In the genomic region with DNA sequence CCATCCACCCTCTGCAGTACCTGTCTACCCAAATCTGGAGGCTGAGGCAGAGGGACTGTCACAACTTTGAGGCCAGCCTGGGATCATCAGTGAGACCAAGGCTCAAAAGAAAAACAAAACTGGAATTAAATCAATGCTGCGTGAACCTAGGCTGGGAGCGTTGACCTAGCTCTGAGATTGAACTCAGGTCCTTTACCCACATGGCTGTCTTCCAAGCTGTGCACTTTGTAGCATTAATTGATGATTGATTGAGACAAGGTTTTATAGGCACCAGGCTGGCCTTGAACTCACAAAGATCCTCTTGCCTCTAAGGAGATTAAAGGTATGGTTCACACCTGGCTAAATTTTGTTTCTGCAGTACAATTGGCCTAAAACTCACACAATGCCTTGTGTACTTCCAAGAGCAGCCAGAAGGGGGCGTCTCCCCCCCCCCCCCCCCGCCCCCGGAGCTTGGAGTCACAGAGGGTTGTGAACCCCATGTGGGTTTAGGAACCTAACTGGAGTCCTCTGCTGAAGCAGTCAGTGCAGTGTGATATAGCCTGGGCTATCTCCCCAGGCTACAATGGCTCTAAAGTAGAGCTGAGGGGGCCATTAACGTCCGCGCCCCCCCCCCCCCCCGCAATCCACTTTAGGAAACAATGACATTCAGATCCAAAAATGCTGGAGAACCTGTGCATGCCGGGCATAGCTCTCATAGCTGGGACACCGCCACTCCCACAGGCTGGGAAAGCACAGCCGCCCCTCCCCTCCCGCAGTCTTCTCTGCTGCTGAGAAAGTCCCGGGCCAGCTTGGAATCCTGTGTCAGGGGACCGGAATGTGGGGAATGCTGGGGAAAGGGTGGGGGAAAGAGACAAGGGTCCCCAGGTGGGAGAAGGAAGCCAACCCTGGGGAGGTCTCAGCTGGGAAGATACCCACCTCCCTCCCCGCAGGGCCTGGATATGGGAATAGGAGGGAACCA, we compare ENCODE assay signal across 8 mouse cellular contexts. TPM values are rescaled to one million over a fixed set of nuclear protein-coding genes. Genes with fewer than 3 reads are reported as not detected.
DNase-seq lines count a peak whose midpoint lies in the region; ATAC-seq lines count a peak whose summit lies in the region.

No protein-coding gene starts in this region.

- WGBS in embryonic facial prominence, embryonic 14.5 days = 18% methylated on average over 12 of the region's 16 CpGs
- WGBS in liver, embryonic 13.5 days (ENCODE audit: insufficient replicate concordance) = 23% methylated on average over 16 of the region's 16 CpGs

- peak overlapping the region; percentile 85 for H3K27ac ChIP-seq in embryonic facial prominence, embryonic 14.5 days (replicated peaks; ENCODE audit: low read depth, low read length)
- H3K27ac ChIP-seq in liver, embryonic 13.5 days = 0 out of 2 replicates have a peak overlapping the region, but pooled peaks have one; percentile 67

- DNase-seq in urinary bladder, postnatal 14 days (ENCODE audit: low spot score) = peak; percentile 74
- DNase-seq in urinary bladder, postnatal 10 days (ENCODE audit: low spot score) = no peak
- DNase-seq in embryonic facial prominence, embryonic 14.5 days (ENCODE audit: low spot score) = peak; percentile 91
- peak; percentile 76 for DNase-seq in heart, postnatal 4 days
- no peak for DNase-seq in liver, embryonic 13.5 days
- peak; percentile 56 for DNase-seq in retina, postnatal 1 day
- no peak for DNase-seq in left cerebral cortex, adult 9 months (ENCODE audit: low spot score in 2 of 2)
- no peak for DNase-seq in layer of hippocampus, adult 8-10 months (ENCODE audit: low spot score in 2 of 2)

- H3K27me3 ChIP-seq in embryonic facial prominence, embryonic 14.5 days (replicated peaks; ENCODE audit: control insufficient read depth, insufficient read depth, low read length) = no peaks in the 10 kb centered on the region
- H3K27me3 ChIP-seq in liver, embryonic 13.5 days = no peaks in the 10 kb centered on the region

- ATAC-seq in embryonic facial prominence, embryonic 14.5 days (ENCODE audit: low read depth) = peak; percentile 88
- ATAC-seq in liver, embryonic 13.5 days (ENCODE audit: low read depth) = no peak

- no peak overlapping the region for H3K4me3 ChIP-seq in embryonic facial prominence, embryonic 14.5 days (ENCODE audit: low read depth, low read length)
- H3K4me3 ChIP-seq in liver, embryonic 13.5 days (replicated peaks) = no peak overlapping the region

- H3K4me2 ChIP-seq in embryonic facial prominence, embryonic 14.5 days (ENCODE audit: low read depth, low read length) = peak overlapping the region; percentile 8
- H3K4me2 ChIP-seq in liver, embryonic 13.5 days = no peak overlapping the region

- peaks cover 30% of the 10 kb centered on the region for H3K4me1 ChIP-seq in embryonic facial prominence, embryonic 14.5 days (ENCODE audit: control insufficient read depth, insufficient read depth, low read length)
- H3K4me1 ChIP-seq in liver, embryonic 13.5 days (replicated peaks) = peaks cover 35% of the 10 kb centered on the region

- peak overlapping the region; percentile 21; the same call in 1 of the 2 replicates for H3K9ac ChIP-seq in embryonic facial prominence, embryonic 14.5 days (ENCODE audit: low read depth, low read length)
- H3K9ac ChIP-seq in liver, embryonic 13.5 days = no peak overlapping the region

- no peaks in the 10 kb centered on the region for H3K36me3 ChIP-seq in embryonic facial prominence, embryonic 14.5 days (ENCODE audit: control insufficient read depth, insufficient read depth, low read length)
- no peaks in the 10 kb centered on the region for H3K36me3 ChIP-seq in liver, embryonic 13.5 days

- no peaks in the 10 kb centered on the region for H3K9me3 ChIP-seq in embryonic facial prominence, embryonic 14.5 days (ENCODE audit: control insufficient read depth, low read length)
- no peaks in the 10 kb centered on the region for H3K9me3 ChIP-seq in liver, embryonic 13.5 days (replicated peaks)

RNA-seq across cellular contexts. Expression of gene Gadd45b, which starts 31.0 kb away (rescaled TPM):
- 35.5 and 39.9 TPM in 2 replicates for polyA plus RNA-seq in embryonic facial prominence, embryonic 14.5 days (2014; fragmentation: Nextera tagmentation; extraction: Ambion mirVana)
- total RNA-seq in heart, postnatal 4 days (2021) = 1 to 10 TPM; 6.4 to 9.5 TPM
- 1.6 and 1.8 TPM in 2 replicates for polyA plus RNA-seq in liver, embryonic 13.5 days (2015; fragmentation: Nextera tagmentation; extraction: Ambion mirVana)
- total RNA-seq in layer of hippocampus, adult 8-10 months (2022) = 10 to 100 TPM; 17.4 to 22.9 (median 20.2) TPM

RNA-seq across cellular contexts. Expression of gene Lmnb2, which starts 42.8 kb away (rescaled TPM):
- 21.6 and 22.9 TPM in 2 replicates for polyA plus RNA-seq in embryonic facial prominence, embryonic 14.5 days (2014; fragmentation: Nextera tagmentation; extraction: Ambion mirVana)
- 10 to 100 TPM; 15.5 to 17.2 TPM for total RNA-seq in heart, postnatal 4 days (2021)
- polyA plus RNA-seq in liver, embryonic 13.5 days (2015; fragmentation: Nextera tagmentation; extraction: Ambion mirVana) = 14.0 and 15.4 TPM in 2 replicates
- total RNA-seq in layer of hippocampus, adult 8-10 months (2022) = 10 to 100 TPM; 17.2 to 22.9 (median 19.9) TPM

RNA-seq across cellular contexts. Expression of gene Gng7, which starts 53.9 kb away (rescaled TPM):
- polyA plus RNA-seq in embryonic facial prominence, embryonic 14.5 days (2014; fragmentation: Nextera tagmentation; extraction: Ambion mirVana) = 5.9 and 8.7 TPM in 2 replicates
- under 1 TPM; 0.38 to 0.47 TPM for total RNA-seq in heart, postnatal 4 days (2021)
- 0.44 and 0.46 TPM in 2 replicates for polyA plus RNA-seq in liver, embryonic 13.5 days (2015; fragmentation: Nextera tagmentation; extraction: Ambion mirVana)
- total RNA-seq in layer of hippocampus, adult 8-10 months (2022) = 100 to 1,000 TPM; 130 to 139 (median 135) TPM

Comparison
In these comparisons a context has a peak if more than half of its experiments do, and no peak if none do; other contexts are left out.
1. DNase-seq: peak in urinary bladder, postnatal 14 days (single experiment), embryonic facial prominence, embryonic 14.5 days (single experiment), heart, postnatal 4 days (single experiment) and retina, postnatal 1 day (single experiment); none in urinary bladder, postnatal 10 days (single experiment), liver, embryonic 13.5 days (single experiment), left cerebral cortex, adult 9 months (0 of 2) and layer of hippocampus, adult 8-10 months (0 of 2).
2. RNA of gene Gng7, which starts 53.9 kb away (total RNA-seq): 130 to 139 TPM in layer of hippocampus, adult 8-10 months; 0.38 to 0.47 TPM in heart, postnatal 4 days; every median in the first group is over 10 times any median in the second.